Mouse (Mus musculus) midbrain, embryonic 14.5 days (tissue): ENCODE results near the gene Usp42. TPM values are rescaled to one million over a fixed set of nuclear protein-coding genes. Genes with fewer than 3 reads are reported as not detected.

Source experiments
- ATAC-seq: fragments of 200-750 bp; cut with Nextera tagmentation; 2 replicates; pipeline ENCODE4 v1.8.0; 2017; ENCODE audit warnings: moderate number of reproducible peaks, moderate library complexity; ENCODE audit not compliant: low FRiP score, low TSS enrichment
- DNase-seq: peaks from one replicate; pipeline ENCODE4 v3.0.0-alpha.2; 2015
- H3K27ac ChIP-seq: fragments of 300-500 bp; sonication (generic); replicated peaks from 2 replicates; pipeline ENCODE4 v1.5.1; 2014; ENCODE audit warnings: mild to moderate bottlenecking, low read depth, low read length, moderate library complexity
- H3K27me3 ChIP-seq: fragments of 300-500 bp; sonication (generic); 2 replicates; pipeline ENCODE4 v1.6.1; 2014; ENCODE audit warnings: low read length, control low read depth, mixed read lengths; ENCODE audit not compliant: control insufficient read depth, insufficient read depth
- H3K36me3 ChIP-seq: fragments of 300-500 bp; sonication (generic); 2 replicates; pipeline ENCODE4 v1.6.1; 2014; ENCODE audit warnings: low read length, control low read depth; ENCODE audit not compliant: control insufficient read depth, insufficient read depth
- H3K4me1 ChIP-seq: fragments of 300-500 bp; sonication (generic); 2 replicates; pipeline ENCODE4 v1.6.1; 2014; ENCODE audit warnings: mild to moderate bottlenecking, antibody characterized with exemption, low read length, control low read depth; ENCODE audit not compliant: control insufficient read depth, insufficient read depth
- H3K4me2 ChIP-seq: fragments of 300-500 bp; sonication (generic); 2 replicates; pipeline ENCODE4 v1.6.1; 2014; ENCODE audit warnings: mild to moderate bottlenecking, low read length, moderate library complexity
- H3K4me3 ChIP-seq: fragments of 300-500 bp; sonication (generic); replicated peaks from 2 replicates; pipeline ENCODE4 v1.5.1; 2014; ENCODE audit warnings: low read depth, low read length
- H3K9ac ChIP-seq: fragments of 300-500 bp; sonication (generic); replicated peaks from 2 replicates; pipeline ENCODE4 v1.6.1; 2014; ENCODE audit warnings: mild to moderate bottlenecking, low read length, moderate library complexity
- H3K9me3 ChIP-seq: fragments of 300-500 bp; sonication (generic); 2 replicates; pipeline ENCODE4 v1.6.1; 2016; ENCODE audit warnings: low read length, control low read depth, mixed read lengths; ENCODE audit not compliant: control insufficient read depth
- WGBS: fragments of 180-500 bp; shearing (Covaris S2); extraction: QIAGEN DNeasy Blood & Tissue Kit; methylation state at CpG from one replicate; pipeline ENCODE4 v1.1.7; 2014; 5-methylcytosine and 5-hydroxymethylcytosine counted together
- polyA plus RNA-seq: library from polyadenylated mRNA; unstranded; fragments of >200 nt; fragmentation: Nextera tagmentation; extraction: Ambion mirVana; gene quantifications from 2 replicates; pipeline ENCODE4 v1.2.1, GENCODE M21; 2014

The Usp42 gene
- polyA plus RNA-seq, 1 experiment from 2014 or later: 33.9 TPM

DNA sequence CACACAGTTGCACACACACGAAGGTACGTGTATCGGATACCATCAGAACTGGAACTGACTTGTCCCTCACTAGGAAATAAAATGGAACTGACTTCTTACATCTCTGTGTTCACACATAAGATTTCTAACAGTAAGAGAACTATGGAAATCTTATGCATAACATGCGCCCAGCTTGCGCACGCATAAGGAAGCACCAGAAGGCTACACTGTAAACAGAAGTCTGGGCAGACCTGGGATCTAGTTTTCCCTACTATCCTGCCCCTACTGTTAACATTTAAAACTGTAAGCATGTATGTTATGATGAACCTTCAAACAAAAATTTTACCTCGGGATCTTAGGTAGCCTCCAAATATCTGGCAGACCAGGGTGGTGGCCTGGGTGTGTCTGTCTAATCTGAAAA is 10.1 kb downstream of the Usp42 start:
- no peak for DNase-seq
- no peak overlapping the region for H3K4me3 ChIP-seq
- no peak overlapping the region for H3K27ac ChIP-seq
- no peak overlapping the region for H3K4me2 ChIP-seq
- no peak for ATAC-seq
- H3K4me1 ChIP-seq: no peaks in the 10 kb centered on the region
- WGBS: 99% methylated on average over 7 of the region's 7 CpGs
- H3K9ac ChIP-seq: no peak overlapping the region
- no peaks in the 10 kb centered on the region for H3K27me3 ChIP-seq
- H3K9me3 ChIP-seq: no peaks in the 10 kb centered on the region
- H3K36me3 ChIP-seq: peaks cover 100% of the 10 kb centered on the region

DNA sequence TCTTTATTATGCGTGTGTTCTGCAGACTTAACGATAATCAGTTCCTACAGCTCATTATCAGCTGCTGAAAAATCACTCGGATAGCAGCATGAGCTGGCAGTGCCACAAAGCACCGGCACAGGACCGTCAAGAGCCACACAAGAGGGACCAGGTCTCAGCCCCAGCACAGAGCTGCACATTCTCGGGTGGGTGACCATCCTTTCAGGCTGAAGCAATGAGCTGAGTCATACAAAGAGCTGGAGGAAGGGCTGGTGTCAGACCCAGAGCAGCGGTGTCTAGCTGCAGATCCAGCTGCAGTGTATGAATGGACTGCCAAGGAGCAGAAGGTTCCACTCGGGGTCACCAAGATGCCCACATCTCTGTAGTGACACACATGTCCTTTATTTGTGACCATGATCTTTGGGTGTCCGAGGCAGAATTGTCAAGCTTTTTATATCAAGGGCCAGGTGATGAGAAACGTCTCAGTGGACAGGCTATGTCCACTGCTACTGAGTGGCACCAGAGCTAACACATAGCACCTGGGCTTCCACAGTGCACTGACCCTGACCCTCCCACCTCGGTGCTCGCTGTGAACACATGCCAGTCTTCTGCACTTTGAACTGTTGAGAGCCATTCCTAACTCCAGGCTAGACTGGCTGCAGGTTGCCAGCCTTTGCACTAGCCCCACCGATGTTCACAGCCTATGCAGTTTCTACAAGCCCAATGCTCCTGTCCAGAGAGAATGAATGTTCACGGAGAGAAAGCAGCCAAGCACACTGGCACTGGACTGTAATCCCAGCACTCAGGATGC is 19.9 kb downstream of the Usp42 start:
- Histone ChIP-seq H3K4me3 (no peak overlapping the region), H3K4me1 (no peaks in the 10 kb centered on the region), H3K9me3 (no peaks in the 10 kb centered on the region), H3K27ac (no peak overlapping the region), H3K4me2 (no peak overlapping the region), H3K36me3 (peaks cover 95% of the 10 kb centered on the region), H3K9ac (no peak overlapping the region), H3K27me3 (no peaks in the 10 kb centered on the region)
- DNase-seq: no peak
- no peak for ATAC-seq
- 90% methylated on average over 14 of the region's 14 CpGs for WGBS

DNA sequence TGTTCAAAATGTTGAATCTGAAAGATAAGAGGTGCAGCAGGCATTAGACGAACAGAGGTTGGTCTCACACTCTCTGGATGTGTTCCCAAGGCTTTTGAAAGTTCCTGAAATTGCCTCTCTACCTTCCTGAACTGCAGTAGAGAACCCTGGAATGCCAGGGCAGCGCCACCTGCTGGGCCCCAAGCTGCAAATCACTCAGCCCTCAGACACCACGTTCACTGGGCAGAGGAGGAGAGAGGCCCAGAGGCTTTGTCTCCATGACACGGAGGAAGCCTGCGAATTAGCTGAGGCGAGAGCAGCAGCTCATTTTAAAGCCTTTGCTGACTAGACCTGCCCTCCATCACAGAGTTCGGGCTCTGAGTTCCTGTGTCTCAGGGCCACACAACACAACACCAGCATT is 20.8 kb downstream of the Usp42 start:
- H3K36me3 ChIP-seq: peaks cover 91% of the 10 kb centered on the region
- H3K9me3 ChIP-seq: no peaks in the 10 kb centered on the region
- DNase-seq (peak; percentile 90), ATAC-seq (peak; percentile 63; the same call in 1 of the 2 replicates)
- 8% methylated on average over 7 of the region's 7 CpGs for WGBS
- no peaks in the 10 kb centered on the region for H3K4me1 ChIP-seq
- no peak overlapping the region for H3K4me3 ChIP-seq
- H3K9ac ChIP-seq: no peak overlapping the region
- no peak overlapping the region for H3K27ac ChIP-seq
- no peak overlapping the region for H3K4me2 ChIP-seq
- H3K27me3 ChIP-seq: no peaks in the 10 kb centered on the region

- Histone ChIP-seq H3K9me3 (no peaks in the 10 kb centered on the region), H3K27ac (no peak overlapping the region), H3K4me2 (no peak overlapping the region), H3K4me3 (no peak overlapping the region), H3K36me3 (peaks cover 69% of the 10 kb centered on the region), H3K4me1 (no peaks in the 10 kb centered on the region), H3K27me3 (no peaks in the 10 kb centered on the region), H3K9ac (no peak overlapping the region)
- 93% methylated on average over 7 of the region's 7 CpGs for WGBS
- ATAC-seq (no peak), DNase-seq (no peak)
Measured at GRCm38 (mm10) chr5:143706822-143707200, 25.3 kb downstream of the Usp42 start.

- Histone ChIP-seq H3K36me3 (peaks cover 70% of the 10 kb centered on the region), H3K9ac (no peak overlapping the region), H3K27ac (no peak overlapping the region), H3K4me1 (no peaks in the 10 kb centered on the region), H3K27me3 (no peaks in the 10 kb centered on the region), H3K4me3 (no peak overlapping the region), H3K4me2 (no peak overlapping the region), H3K9me3 (no peaks in the 10 kb centered on the region)
- DNase-seq (peak; percentile 25), ATAC-seq (no peak)
- WGBS: 64% methylated on average over 9 of the region's 9 CpGs
Measured at GRCm38 (mm10) chr5:143706030-143706821, 25.9 kb downstream of the Usp42 start.

DNA sequence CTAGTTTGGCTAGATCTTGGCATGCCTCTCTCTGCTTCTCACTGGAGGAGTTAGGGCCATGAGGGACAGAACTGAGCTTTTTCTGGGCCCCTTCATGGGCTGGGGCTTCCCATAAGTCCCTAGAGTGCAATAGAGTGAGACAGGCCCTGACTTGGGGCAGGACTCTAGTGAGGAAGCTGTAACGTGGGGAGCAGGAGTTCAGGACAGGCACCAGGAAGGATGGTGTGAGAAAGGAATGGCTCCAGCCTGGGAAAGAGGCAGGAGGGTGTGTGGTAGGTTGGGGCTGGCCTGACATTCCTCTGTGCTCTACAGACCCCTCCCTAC is 26.5 kb downstream of the Usp42 start:
- peaks cover 66% of the 10 kb centered on the region for H3K36me3 ChIP-seq

DNA sequence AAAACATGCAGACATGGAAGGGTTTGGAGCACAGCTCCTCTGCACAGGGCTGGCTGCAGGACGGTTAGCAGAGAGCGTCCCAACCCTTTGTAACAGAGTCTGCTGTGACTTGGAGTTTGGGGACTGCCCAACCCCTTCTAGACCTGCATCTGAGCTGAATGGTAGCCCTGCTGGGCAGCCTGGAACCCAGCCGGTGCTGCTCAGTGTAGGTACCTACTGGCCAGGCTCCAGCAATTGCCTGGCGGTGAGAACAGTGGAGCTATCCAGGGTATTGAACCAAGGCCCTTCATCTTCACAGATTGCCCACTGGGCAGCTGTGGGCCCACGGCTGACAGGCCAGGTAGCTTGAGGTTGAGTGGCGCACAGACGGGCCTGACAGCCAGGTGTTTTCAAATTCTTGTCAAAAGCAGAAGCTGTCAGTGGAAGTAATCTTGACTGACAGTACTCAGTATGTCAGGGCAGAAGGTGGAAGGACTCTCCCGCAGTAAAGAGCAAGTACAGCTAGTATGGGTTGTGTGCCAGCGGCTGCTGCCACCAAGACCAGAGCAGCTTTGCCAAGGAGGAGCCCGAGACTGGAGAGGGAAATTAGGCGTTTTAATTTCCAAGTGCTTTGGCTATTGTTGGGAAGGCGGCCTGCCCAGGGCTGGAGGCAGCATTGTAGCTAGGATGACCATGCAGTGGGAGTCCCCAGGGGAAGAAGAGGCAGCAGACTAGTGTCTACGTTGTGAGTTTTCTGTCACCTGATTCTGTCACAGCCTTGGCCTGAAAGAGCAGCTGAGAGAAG is 27.0 kb downstream of the Usp42 start:
- Histone ChIP-seq H3K9me3 (no peaks in the 10 kb centered on the region), H3K4me2 (no peak overlapping the region), H3K9ac (no peak overlapping the region), H3K4me3 (no peak overlapping the region), H3K27ac (no peak overlapping the region), H3K4me1 (no peaks in the 10 kb centered on the region), H3K27me3 (no peaks in the 10 kb centered on the region), H3K36me3 (peaks cover 61% of the 10 kb centered on the region)
- 77% methylated on average over 13 of the region's 13 CpGs for WGBS
- ATAC-seq: no peak
- DNase-seq: no peak

More for the DNA sequence above, 26.5 kb downstream of the Usp42 start:
- H3K27me3 ChIP-seq: no peaks in the 10 kb centered on the region
- no peak overlapping the region for H3K4me3 ChIP-seq
- no peak for ATAC-seq
- DNase-seq: no peak
- H3K4me2 ChIP-seq: no peak overlapping the region
- no peaks in the 10 kb centered on the region for H3K9me3 ChIP-seq
- no peak overlapping the region for H3K9ac ChIP-seq
- WGBS: 60% methylated on average over 1 of the region's 1 CpGs
- no peaks in the 10 kb centered on the region for H3K4me1 ChIP-seq
- H3K27ac ChIP-seq: no peak overlapping the region

- H3K27ac ChIP-seq: no peak overlapping the region
- WGBS: 87% methylated on average over 10 of the region's 10 CpGs
- peaks cover 40% of the 10 kb centered on the region for H3K36me3 ChIP-seq
- no peak overlapping the region for H3K4me2 ChIP-seq
- no peak for ATAC-seq
- no peak overlapping the region for H3K9ac ChIP-seq
- DNase-seq: no peak
- no peaks in the 10 kb centered on the region for H3K9me3 ChIP-seq
- no peak overlapping the region for H3K4me3 ChIP-seq
- H3K27me3 ChIP-seq: no peaks in the 10 kb centered on the region
- no peaks in the 10 kb centered on the region for H3K4me1 ChIP-seq
Measured at GRCm38 (mm10) chr5:143701074-143701473, 31.0 kb downstream of the Usp42 start.
